Mouse (Mus musculus) left cerebral cortex, adult 2 months (tissue): ENCODE results near the gene Hdgfl1. TPM values are rescaled to one million over a fixed set of nuclear protein-coding genes. Genes with fewer than 3 reads are reported as not detected.

Experiments
- DNase-seq, 2 experiments: peaks; one replicate each; pipeline ENCODE4 v3.0.0; 2021 to 2022; ENCODE audit warnings: low spot score in 2 of 2, mixed read lengths in 1 of 2; ENCODE audit errors: extremely low spot score in 1 of 2
- H3K27ac ChIP-seq: fragments of 200-600 bp; 2 replicates; pipeline ENCODE4 v1.8.1; 2022
- H3K4me3 ChIP-seq: fragments of 200-600 bp; 2 replicates; pipeline ENCODE4 v1.8.1; 2022
- CTCF ChIP-seq: fragments of 200-600 bp; IDR thresholded peaks from 2 replicates; pipeline ENCODE4 v1.8.1; 2022; ENCODE audit warnings: antibody characterized with exemption, mild to moderate bottlenecking, moderate library complexity
- intact Hi-C: fragments of 180-260 bp; cut with DNase I; formaldehyde crosslinking; loops from one replicate; pipeline ENCODE4 v1.15.1; 2025
- total RNA-seq, 2 experiments: library from RNA; stranded (reverse); gene quantifications; 2 replicates each; pipeline ENCODE4 v1.2.3; 2021

Hdgfl1 gene
- total RNA-seq, 2 experiments from 2014 or later = not detected

DNA sequence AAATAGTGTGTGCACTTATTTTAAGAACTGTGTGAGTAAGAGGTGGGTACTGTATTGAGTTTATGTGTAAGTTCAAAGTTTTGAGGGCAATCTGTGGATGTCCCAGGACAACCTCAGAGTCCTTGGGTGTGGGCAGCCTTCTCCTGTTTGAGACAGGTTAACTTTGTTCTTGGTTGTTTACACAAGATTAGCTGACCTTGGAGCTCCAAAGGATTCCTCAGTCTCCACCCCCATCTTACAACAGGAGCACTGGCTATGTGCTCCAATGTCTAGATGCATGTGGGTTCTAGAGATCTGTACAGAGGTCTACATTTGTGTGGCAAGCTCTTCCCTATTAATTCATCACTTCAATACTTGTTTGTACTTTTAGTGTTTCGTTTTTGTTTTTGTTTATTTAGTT, 49.0 kb downstream of the Hdgfl1 start:
- no peak for TF ChIP-seq CTCF
- no peak for DNase-seq
- Histone ChIP-seq H3K27ac (no peak overlapping the region), H3K4me3 (no peak overlapping the region)
- intact Hi-C loops = no loop called here

DNA sequence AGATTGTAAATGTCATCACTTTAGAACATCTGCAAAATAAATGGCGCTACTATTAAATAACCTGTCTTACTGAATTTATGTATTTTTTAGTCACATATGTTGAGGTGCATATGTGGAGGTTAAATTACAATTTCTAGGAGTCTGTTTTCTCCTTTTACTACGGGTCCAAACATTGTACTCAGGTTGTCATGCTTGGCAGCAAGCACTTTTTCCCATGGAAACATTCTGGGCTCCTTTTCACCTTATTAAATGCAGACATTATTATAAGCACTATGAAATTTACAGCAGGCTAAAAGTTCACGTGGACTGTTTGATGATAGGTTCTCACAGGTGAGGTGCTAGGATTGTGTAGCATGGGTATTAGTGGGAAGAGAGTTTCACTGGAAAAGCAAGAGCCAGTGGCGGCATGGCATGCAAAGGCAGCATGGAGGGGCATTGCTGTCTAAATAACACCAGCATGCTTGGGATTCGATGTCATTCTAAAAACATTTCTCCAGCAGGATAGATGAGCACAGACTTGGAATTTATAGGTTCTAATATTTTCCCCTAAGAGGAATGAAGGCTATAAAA, 50.7 kb downstream of the Hdgfl1 start:
- no peak for TF ChIP-seq CTCF
- DNase-seq = no peak
- intact Hi-C loops = no loop called here
- Histone ChIP-seq H3K27ac (no peak overlapping the region), H3K4me3 (no peak overlapping the region)
